Mouse (Mus musculus) limb, embryonic 14.5 days (tissue): Measurements from ENCODE around the gene Xrcc1. TPM values are rescaled to one million over a fixed set of nuclear protein-coding genes. Genes with fewer than 3 reads are reported as not detected.
"Not testable (repeated sequence)": the region's sequence is repeated elsewhere in the genome, so short reads cannot be mapped to it uniquely, and the experiment has no call there.

ENCODE experiments used
- ATAC-seq: fragments of 200-750 bp; cut with Nextera tagmentation; 2 replicates; pipeline ENCODE4 v1.8.0; 2017; ENCODE audit warnings: low read depth, moderate number of reproducible peaks, moderate TSS enrichment; ENCODE audit not compliant: low FRiP score
- DNase-seq: peaks from one replicate; pipeline ENCODE4 v3.0.0-alpha.2; 2015; ENCODE audit warnings: low spot score
- H3K27ac ChIP-seq: fragments of 300-500 bp; sonication (generic); replicated peaks from 2 replicates; pipeline ENCODE4 v1.5.1; 2014; ENCODE audit warnings: low read depth, mild to moderate bottlenecking, low read length, moderate library complexity, mixed read lengths
- H3K27me3 ChIP-seq: fragments of 300-500 bp; sonication (generic); 2 replicates; pipeline ENCODE4 v1.6.1; 2014; ENCODE audit warnings: low read length, mixed read lengths; ENCODE audit not compliant: control insufficient read depth, insufficient read depth
- H3K36me3 ChIP-seq: fragments of 300-500 bp; sonication (generic); 2 replicates; pipeline ENCODE4 v1.6.1; 2014; ENCODE audit warnings: mild to moderate bottlenecking, low read length, moderate library complexity, mixed read lengths; ENCODE audit not compliant: control insufficient read depth, insufficient read depth
- H3K4me1 ChIP-seq: fragments of 300-500 bp; sonication (generic); 2 replicates; pipeline ENCODE4 v1.6.1; 2014; ENCODE audit warnings: antibody characterized with exemption, low read length, mixed read lengths; ENCODE audit not compliant: control insufficient read depth, insufficient read depth
- H3K4me2 ChIP-seq: fragments of 300-500 bp; sonication (generic); replicated peaks from 2 replicates; pipeline ENCODE4 v1.6.1; 2014; ENCODE audit warnings: low read depth, mild to moderate bottlenecking, low read length, moderate library complexity; ENCODE audit not compliant: severe bottlenecking
- H3K4me3 ChIP-seq: fragments of 300-500 bp; sonication (generic); replicated peaks from 2 replicates; pipeline ENCODE4 v1.5.1; 2014; ENCODE audit warnings: low read length
- H3K9ac ChIP-seq: fragments of 300-500 bp; sonication (generic); 2 replicates; pipeline ENCODE4 v1.6.1; 2014; ENCODE audit warnings: mild to moderate bottlenecking, low read depth, low read length, moderate library complexity; ENCODE audit not compliant: severe bottlenecking
- H3K9me3 ChIP-seq: fragments of 300-500 bp; sonication (generic); 2 replicates; pipeline ENCODE4 v1.6.1; 2016; ENCODE audit warnings: low read length; ENCODE audit not compliant: control insufficient read depth
- POLR2A ChIP-seq: fragments of 200-500 bp; IDR thresholded peaks from 2 replicates; pipeline ENCODE4 v1.8.0; 2012; ENCODE audit warnings: inconsistent platforms, mild to moderate bottlenecking, moderate library complexity, borderline replicate concordance; ENCODE audit not compliant: insufficient read depth, insufficient read length; ENCODE audit errors: extremely low read depth
- WGBS: fragments of 180-500 bp; shearing (Covaris S2); extraction: QIAGEN DNeasy Blood & Tissue Kit; methylation state at CpG from one replicate; pipeline ENCODE4 v1.1.7; 2014; 5-methylcytosine and 5-hydroxymethylcytosine counted together
- polyA plus RNA-seq, 2 experiments: library from polyadenylated mRNA; depleted of rRNA in 1 of 2; stranded (reverse) in 1 of 2; unstranded in 1 of 2; fragments of >200 nt; fragmentation: Nextera tagmentation in 1 of 2; extraction: Ambion mirVana in 1 of 2; gene quantifications; 2 replicates each; pipeline versions ENCODE4 v1.2.1 to v1.2.3; 2012 to 2014

Gene Xrcc1
- polyA plus RNA-seq, 2 experiments = 103 to 133 TPM

DNA sequence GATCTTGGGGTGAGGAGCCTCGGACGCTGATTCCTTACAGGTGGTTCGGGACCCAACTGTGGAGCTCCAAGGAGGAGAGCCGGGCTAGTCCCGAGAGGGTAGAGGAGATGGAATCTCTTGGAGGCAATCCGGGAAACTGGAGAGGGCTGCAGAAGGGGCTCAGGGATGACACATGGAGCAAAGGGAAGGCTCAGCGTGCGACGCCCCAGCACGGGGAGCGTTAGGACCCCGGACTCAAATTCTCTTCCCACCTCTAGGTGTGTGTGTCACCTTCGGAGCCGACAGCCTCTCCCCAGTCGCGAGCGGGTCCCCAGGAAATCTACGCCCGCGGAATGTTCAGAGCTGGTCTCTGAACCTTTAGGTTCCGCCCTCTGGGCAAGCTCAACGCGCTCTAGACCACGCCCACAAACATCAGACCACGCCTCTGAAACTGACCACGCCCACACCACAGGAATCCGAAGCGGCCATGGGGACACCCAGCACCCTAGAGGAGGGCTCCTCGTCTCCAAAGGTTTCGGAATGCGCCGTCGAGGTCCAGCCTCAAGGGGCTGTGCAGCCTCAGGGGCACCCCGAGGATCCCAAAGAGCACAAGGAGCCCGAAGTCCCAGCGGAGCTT, 64.9 kb downstream of the Xrcc1 start:
- no peaks in the 10 kb centered on the region; the same call in 1 of the 2 replicates for H3K36me3 ChIP-seq
- ATAC-seq (peak; percentile 21; the same call in 1 of the 2 replicates), DNase-seq (peak; percentile 78)
- peaks cover 38% of the 10 kb centered on the region for H3K27me3 ChIP-seq
- under 1% methylated on average over 36 of the region's 36 CpGs for WGBS
- H3K9me3 ChIP-seq = no peaks in the 10 kb centered on the region
- H3K4me3 ChIP-seq = peak overlapping the region; percentile 34
- no peak overlapping the region for H3K27ac ChIP-seq
- H3K9ac ChIP-seq = no peak overlapping the region
- peaks cover 11% of the 10 kb centered on the region for H3K4me1 ChIP-seq
- H3K4me2 ChIP-seq = peak overlapping the region; percentile 61
- TF ChIP-seq POLR2A = no peak

DNA sequence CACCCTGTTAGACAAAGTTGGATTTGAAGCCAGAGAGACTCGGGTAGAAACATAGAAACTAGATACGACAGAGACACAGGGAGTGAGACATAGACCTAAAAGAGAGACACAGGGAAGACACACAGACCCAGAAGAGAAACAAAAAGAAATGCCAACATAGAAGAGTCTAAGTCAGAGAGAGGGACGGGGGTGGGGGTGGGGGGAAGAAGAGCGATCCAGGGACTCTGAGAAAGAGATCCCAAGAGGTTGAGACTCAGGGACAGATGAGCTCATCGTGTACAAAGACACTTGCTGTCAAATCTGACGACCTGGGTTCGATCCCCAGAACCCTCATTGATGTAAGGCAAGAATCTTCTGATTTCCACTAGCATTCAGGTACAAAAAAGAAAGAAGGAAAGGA, 65.6 kb downstream of the Xrcc1 start:
- H3K4me3 ChIP-seq = peak overlapping the region; percentile 34
- DNase-seq = no peak
- H3K9ac ChIP-seq = no peak overlapping the region
- WGBS = 16% methylated on average over 7 of the region's 7 CpGs
- peaks cover 11% of the 10 kb centered on the region for H3K4me1 ChIP-seq
- ATAC-seq = no peak
- H3K27me3 ChIP-seq = peaks cover 38% of the 10 kb centered on the region
- peak overlapping the region; percentile 61 for H3K4me2 ChIP-seq
- H3K27ac ChIP-seq = no peak overlapping the region
- H3K9me3 ChIP-seq = no peaks in the 10 kb centered on the region
- H3K36me3 ChIP-seq = no peaks in the 10 kb centered on the region; the same call in 1 of the 2 replicates
- TF ChIP-seq POLR2A = no peak

DNA sequence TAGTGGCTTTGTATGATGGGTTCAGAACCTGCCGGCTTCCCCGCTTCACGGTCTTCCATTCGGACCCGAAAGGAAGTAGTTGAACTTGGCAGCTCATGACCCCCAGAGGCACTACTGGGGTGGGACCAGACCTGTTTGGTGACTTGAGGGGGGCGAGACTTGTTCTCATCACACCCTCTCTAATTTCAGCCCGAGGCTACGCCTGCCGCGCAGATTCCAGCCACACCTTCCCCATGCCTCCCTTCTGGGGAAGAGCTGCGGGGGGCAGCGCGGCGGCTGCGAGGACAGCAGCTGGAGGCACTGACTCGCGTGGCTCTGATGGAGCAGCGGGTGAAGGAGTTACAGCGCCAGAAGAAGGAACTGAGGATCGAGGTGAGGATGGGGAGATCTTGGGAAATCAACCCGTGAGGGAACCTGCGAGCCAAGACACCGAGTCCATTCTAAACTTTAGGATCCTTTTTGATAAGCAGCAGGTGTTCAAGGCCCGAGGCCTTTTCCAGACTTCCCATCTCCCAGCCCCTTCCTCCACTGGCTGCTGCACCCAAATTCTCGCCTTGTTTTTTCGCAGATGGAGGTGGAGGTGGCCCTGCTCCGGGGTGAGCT, 66.3 kb downstream of the Xrcc1 start:
- WGBS = under 1% methylated on average over 27 of the region's 27 CpGs
- Histone ChIP-seq H3K4me3 (peak overlapping the region; percentile 20), H3K9me3 (no peaks in the 10 kb centered on the region), H3K4me1 (peaks cover 11% of the 10 kb centered on the region), H3K36me3 (no peaks in the 10 kb centered on the region; the same call in 1 of the 2 replicates), H3K4me2 (peak overlapping the region; percentile 61), H3K9ac (no peak overlapping the region), H3K27ac (no peak overlapping the region), H3K27me3 (peaks cover 38% of the 10 kb centered on the region)
- peak; percentile 30 for DNase-seq
- TF ChIP-seq POLR2A = no peak
- ATAC-seq = no peak

GRCm38 (mm10) chr7:24614816-24615215, 68.7 kb downstream of the Xrcc1 start:
- no peak overlapping the region for H3K9ac ChIP-seq
- H3K4me1 ChIP-seq = peaks cover 11% of the 10 kb centered on the region
- H3K36me3 ChIP-seq = no peaks in the 10 kb centered on the region
- H3K4me3 ChIP-seq = no peak overlapping the region
- DNase-seq = no peak
- no peak overlapping the region for H3K4me2 ChIP-seq
- TF ChIP-seq POLR2A = no peak
- no peak overlapping the region for H3K27ac ChIP-seq
- 78% methylated on average over 13 of the region's 13 CpGs for WGBS
- no peak for ATAC-seq
- no peaks in the 10 kb centered on the region for H3K9me3 ChIP-seq
- H3K27me3 ChIP-seq = peaks cover 38% of the 10 kb centered on the region

GRCm38 (mm10) chr7:24617763-24618162, 71.7 kb downstream of the Xrcc1 start:
- Histone ChIP-seq H3K9ac (no peak overlapping the region), H3K4me1 (peaks cover 2% of the 10 kb centered on the region; the same call in 1 of the 2 replicates), H3K27me3 (peaks cover 9% of the 10 kb centered on the region), H3K9me3 (peaks cover 5% of the 10 kb centered on the region; the same call in 1 of the 2 replicates), H3K36me3 (no peaks in the 10 kb centered on the region), H3K4me2 (no peak overlapping the region), H3K27ac (no peak overlapping the region), H3K4me3 (no peak overlapping the region)
- ATAC-seq = no peak
- no peak for TF ChIP-seq POLR2A
- no peak for DNase-seq
- WGBS = 85% methylated on average over 8 of the region's 8 CpGs

DNA sequence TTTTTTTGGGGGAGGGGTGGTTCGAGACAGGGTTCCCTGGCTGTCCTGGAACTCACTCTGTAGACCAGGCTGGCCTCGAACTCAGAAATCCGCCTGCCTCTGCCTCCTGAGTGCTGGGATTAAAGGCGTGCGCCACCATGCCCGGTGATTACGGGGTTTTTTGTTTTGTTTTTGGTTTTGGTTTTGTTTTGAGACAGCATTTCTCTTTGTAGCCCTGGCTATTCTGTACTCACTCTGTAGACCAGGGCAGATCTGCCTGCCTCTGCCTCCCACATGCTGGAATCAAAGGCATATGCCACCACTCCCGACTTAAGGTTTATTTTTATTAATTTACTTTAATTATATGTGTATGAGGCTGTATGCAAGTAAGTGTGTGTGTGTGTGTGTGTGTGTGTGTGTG, 72.3 kb downstream of the Xrcc1 start:
- H3K27ac ChIP-seq, DNase-seq, H3K4me1 ChIP-seq, H3K9ac ChIP-seq, H3K27me3 ChIP-seq, H3K4me2 ChIP-seq, H3K4me3 ChIP-seq, H3K36me3 ChIP-seq, ATAC-seq, H3K9me3 ChIP-seq: not testable (repeated sequence)
- WGBS = 87% methylated on average over 8 of the region's 8 CpGs
